Mouse (Mus musculus) embryonic fibroblast, embryonic 13.5 days (primary cell): ENCODE results near the gene Igfn1. TPM values are rescaled to one million over a fixed set of nuclear protein-coding genes. Genes with fewer than 3 reads are reported as not detected.

Experiments used
- H3K27ac ChIP-seq: 2 replicates; pipeline ENCODE4 v1.5.1; 2012; ENCODE audit warnings: low read length, control low read depth, inconsistent platforms; ENCODE audit not compliant: insufficient read depth
- H3K4me1 ChIP-seq: 2 replicates; pipeline ENCODE4 v1.6.1; 2011; ENCODE audit warnings: low read length; ENCODE audit not compliant: control insufficient read depth, insufficient read depth
- H3K4me3 ChIP-seq: 2 replicates; pipeline ENCODE4 v1.5.1; 2011; ENCODE audit warnings: mild to moderate bottlenecking, control low read depth, low read length; ENCODE audit not compliant: insufficient read depth
- CTCF ChIP-seq: IDR thresholded peaks from 2 replicates; pipeline ENCODE4 v1.5.1; 2011; ENCODE audit warnings: mild to moderate bottlenecking, control low read depth, low read length, moderate library complexity, borderline replicate concordance; ENCODE audit not compliant: insufficient read depth
- POLR2A ChIP-seq: IDR thresholded peaks from 2 replicates; pipeline ENCODE4 v1.6.1; 2011; ENCODE audit warnings: low read depth, mild to moderate bottlenecking, control low read depth, low read length, moderate library complexity
- polyA plus RNA-seq: library from polyadenylated mRNA; stranded (reverse); fragments of >200 nt; gene quantifications from 2 replicates; pipeline ENCODE4 v1.2.4, GENCODE M21; 2011; ENCODE audit warnings: low read depth; ENCODE audit not compliant: missing spikeins, insufficient read length

The Igfn1 gene
- polyA plus RNA-seq, 1 experiment = not detected

DNA sequence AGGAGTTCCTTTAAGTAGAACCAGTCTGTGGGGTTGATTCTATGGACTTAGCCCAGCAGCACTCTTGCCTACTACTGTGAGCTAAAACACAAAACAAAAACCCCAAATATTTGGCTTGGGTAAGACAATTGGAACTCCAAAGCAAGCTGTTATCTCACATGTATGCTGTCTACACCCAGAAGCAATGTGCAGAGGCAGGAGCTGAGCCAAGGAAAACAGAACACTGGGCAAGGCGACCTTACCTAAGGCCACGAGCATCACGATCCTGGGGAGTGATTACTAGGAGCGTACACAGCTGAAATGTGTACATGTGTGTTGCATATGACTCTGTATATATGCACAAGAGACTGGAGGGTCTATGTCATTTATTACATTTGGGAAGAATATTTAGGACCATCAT, 7.4 kb upstream of the Igfn1 start:
- TF ChIP-seq CTCF = no peak
- TF ChIP-seq POLR2A = no peak
- Histone ChIP-seq H3K4me1 (0 out of 2 replicates have a peak, but pooled peaks cover 3% of the 10 kb centered on the region), H3K27ac (no peak overlapping the region), H3K4me3 (no peak overlapping the region)

DNA sequence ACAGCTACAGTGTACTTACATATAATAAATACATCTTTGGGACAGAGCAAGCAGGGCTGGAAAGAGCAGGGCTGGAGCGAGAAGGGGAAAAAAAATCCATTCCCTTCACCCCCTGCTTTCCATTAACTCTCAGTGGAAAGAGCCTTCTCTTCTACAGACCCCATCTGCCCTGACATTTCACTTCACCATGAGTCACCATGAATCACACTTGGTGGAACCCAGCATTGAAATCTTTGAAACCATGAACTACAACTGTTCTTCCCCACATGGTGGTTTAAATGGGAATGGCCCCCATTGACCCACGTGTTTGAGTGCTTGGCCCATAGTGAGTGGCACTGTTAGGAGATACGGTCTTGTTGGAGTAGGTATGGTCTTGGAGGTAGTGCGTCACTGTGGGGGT, 4.1 kb upstream of the Igfn1 start:
- no peak for TF ChIP-seq POLR2A
- no peak for TF ChIP-seq CTCF

DNA sequence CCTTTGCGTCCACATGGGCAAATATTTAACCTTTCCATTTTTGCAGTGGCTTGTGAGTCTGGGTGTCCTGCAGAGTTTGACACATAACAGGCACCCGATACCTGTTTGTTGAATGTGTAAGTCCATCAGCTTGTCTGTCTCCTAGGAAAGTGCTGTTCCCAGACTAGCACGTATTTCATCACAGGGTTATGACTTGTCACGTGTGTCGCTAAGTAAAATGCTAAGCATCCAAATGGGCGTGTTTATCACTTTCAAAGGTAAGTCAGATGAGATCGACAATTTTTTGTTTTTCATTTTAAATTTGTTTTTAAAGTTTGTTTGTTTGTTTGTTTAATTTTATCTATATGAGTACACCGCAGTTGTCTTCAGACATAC, 2.0 kb upstream of the Igfn1 start:
- peak overlapping the region; percentile 19; the same call in 1 of the 2 replicates for H3K4me3 ChIP-seq
- H3K4me1 ChIP-seq = 0 out of 2 replicates have a peak, but pooled peaks cover 5% of the 10 kb centered on the region
- TF ChIP-seq POLR2A = no peak
- no peak for TF ChIP-seq CTCF
- H3K27ac ChIP-seq = no peak overlapping the region

More for the DNA sequence above, 4.1 kb upstream of the Igfn1 start:
- Histone ChIP-seq H3K4me1 (0 out of 2 replicates have a peak, but pooled peaks cover 5% of the 10 kb centered on the region), H3K4me3 (no peak overlapping the region), H3K27ac (no peak overlapping the region)

DNA sequence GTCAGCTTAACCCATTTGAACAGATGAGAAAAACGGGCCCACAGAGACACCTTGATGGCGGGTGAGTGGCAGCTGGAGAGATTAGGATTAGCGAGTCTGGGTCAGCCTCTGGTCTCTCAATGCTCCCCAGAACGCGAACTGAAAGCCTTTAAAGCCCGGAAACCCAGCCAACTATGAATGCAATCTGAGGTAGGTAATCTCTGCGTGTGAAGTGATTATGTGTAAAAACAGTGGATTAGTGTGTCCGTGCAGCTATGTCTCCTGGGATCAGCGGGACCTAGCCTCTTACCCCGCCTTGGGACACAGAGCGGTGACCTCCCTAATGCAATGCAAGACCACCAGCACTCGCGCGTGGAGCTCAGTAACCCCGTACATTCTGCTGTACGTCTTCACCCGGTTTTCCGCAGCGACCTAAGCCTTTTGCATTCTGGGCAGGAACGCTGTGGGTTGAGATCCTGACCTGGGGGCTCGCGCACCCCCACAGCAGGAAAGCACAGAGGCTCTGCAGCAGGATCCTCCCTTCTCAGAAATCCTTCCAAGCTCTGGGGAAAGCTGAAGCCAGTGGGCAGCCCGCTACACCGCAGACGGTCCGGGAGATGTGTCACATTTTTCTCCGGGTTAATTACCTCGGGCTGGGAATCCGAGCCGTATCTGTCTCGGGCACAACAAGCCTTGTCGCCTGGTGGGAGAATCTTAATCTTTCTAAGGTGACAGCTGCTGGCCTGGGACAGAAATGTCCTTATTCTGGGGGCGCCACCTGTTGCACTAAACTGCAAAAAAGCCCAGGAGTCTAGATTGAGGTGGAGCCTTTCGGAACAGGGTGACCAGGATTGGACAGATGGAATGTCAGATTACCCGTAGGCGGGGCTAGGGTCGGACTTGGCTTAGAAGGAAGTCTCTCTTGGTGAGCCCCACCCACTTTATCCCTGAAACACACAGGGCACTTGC, 1.3 kb upstream of the Igfn1 start, which contains the start of gene Tmem9:
TSS of gene Tmem9 (plus strand) at position 940 of the 948 bp plus-strand sequence.
- TF ChIP-seq CTCF (no peak), POLR2A (no peak)
- H3K4me1 ChIP-seq = 0 out of 2 replicates have a peak, but pooled peaks cover 5% of the 10 kb centered on the region
- H3K27ac ChIP-seq = no peak within 1 kb of the TSS
- H3K4me3 ChIP-seq = peak within 1 kb of the TSS; percentile 71

DNA sequence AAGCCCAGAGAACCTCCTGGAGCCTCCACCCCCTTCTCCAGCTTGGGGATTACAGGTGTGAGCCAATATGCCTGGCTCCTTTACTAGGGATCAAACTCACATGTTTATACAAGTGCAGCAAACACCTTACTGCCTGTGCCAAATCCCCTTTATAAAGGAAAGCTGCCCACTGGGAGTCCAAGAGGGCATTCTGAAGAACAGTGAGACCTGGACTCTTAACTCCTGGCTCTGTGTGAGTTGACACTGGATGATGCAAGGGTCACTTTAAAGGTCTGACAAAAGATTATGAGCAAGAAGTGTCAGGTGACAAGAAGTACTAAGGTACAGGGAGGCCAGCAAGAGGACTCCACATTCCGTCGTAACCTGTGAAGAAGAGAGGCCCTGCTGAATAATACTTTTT, 4.7 kb downstream of the Igfn1 start:
- no peaks in the 10 kb centered on the region for H3K4me1 ChIP-seq
- no peak overlapping the region for H3K4me3 ChIP-seq
- H3K27ac ChIP-seq = no peak overlapping the region
- TF ChIP-seq CTCF = no peak
- no peak for TF ChIP-seq POLR2A

DNA sequence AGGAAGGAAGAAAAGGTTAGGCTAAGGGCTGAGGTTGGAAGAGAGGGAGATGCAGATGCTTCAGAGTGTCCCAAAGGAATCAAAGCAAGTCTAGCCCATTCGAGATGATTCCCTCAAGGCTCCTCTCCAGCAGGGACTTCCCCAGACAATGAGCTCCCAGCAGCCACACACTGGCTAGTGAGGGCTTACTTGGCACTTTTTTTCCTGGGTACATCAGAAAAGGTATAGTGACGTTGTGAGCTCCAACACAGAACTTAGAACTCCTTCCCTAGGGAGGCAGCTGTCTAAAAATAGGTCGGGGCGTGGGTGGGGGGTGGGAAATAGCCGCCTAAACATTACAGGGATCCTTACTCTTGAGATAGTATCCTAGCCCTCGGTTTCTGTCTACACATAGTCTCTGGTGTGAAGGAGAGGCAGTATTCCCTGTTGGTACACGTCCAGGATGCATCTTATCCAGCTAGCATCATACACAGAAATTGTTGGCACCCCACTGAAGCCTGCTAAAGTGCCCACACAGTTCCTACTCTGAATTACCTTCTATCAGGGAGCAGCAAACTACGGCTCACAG, 6.3 kb downstream of the Igfn1 start:
- no peak overlapping the region for H3K27ac ChIP-seq

DNA sequence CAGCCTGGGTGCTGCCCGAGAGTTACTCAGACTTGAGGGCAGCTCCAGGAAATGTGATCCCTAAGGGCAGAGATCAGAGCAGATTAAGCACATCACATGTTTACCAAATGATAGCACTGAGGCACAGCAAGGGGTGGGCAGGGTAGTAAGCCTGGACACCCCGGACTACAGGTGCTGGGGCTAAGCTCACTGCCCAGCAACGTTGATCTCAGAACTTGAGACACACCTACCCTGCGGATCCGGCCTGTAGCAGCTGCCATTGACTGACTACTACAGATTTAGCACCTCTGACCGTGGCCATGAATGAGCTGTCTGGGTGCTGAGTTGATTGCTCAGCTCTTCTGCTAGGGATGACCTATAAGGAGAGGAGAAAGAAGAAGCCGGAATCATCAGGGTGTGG, 8.6 kb downstream of the Igfn1 start:
- Histone ChIP-seq H3K4me1 (no peaks in the 10 kb centered on the region), H3K27ac (no peak overlapping the region), H3K4me3 (no peak overlapping the region)
- TF ChIP-seq POLR2A (no peak), CTCF (no peak)

More for the DNA sequence above, 6.3 kb downstream of the Igfn1 start:
- Histone ChIP-seq H3K4me3 (no peak overlapping the region), H3K4me1 (no peaks in the 10 kb centered on the region)
- TF ChIP-seq POLR2A (no peak), CTCF (no peak)

DNA sequence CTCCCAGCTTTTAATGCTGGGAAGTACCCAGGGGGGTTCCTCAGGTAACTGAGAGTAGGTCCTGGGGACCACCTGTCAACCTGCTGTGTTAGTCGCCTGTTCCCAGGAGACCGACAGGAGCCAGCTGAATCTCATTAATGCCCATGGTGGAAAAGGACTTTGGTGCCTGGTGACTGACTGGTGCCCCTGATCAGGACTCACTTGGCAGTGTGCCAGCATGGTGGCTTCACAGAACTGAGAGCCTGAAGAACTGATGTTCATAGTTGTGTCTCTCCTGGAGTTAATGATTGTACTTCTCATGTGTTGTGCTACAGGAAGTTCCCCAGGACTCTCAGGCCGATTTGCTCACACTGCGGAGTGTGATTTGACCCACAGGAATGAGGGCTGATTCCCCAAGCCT, 12.7 kb downstream of the Igfn1 start:
- no peak for TF ChIP-seq CTCF
- Histone ChIP-seq H3K4me1 (no peaks in the 10 kb centered on the region), H3K4me3 (no peak overlapping the region), H3K27ac (no peak overlapping the region)

DNA sequence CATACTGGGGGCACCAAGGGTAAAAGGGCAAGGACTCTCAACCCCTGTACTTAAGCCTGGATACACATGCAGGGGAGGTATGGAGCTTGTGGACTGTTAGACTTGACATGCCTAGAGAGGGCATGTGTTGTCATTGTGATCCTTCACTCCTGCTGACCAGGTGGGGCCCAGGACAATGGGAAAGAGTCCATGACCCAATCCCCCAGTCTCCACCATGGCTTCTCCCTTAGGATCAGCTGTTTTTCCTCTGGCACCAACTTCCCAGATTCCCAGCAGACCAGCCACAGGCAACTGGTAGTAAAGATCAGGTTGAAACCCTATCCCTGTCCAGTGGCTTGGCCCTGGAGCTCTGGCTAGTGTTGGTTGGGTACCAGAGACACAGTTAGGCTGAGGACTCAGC, 16.3 kb downstream of the Igfn1 start:
- Histone ChIP-seq H3K4me3 (no peak overlapping the region), H3K4me1 (no peaks in the 10 kb centered on the region), H3K27ac (no peak overlapping the region)
- TF ChIP-seq CTCF (no peak), POLR2A (no peak)

DNA sequence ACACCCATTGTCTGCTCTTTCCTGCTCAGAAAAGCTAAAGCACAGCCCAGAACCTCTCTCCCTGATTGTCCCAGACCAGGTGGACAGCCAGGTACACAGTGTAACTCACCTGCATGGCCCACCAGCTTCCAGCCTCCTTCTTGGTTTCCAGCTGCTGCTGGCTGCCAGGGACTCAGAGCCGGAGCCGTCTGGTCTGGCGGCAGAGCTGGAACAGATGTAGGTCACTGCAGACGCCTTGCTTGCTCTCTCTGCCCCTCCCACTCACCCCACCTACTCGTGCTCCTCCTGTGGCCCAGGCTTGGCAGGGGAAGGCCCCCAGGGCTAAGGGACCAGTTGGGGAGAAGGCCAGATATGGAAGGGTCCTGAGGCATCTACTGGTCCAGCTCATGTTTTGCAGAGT, 22.0 kb downstream of the Igfn1 start:
- H3K4me3 ChIP-seq = no peak overlapping the region
- H3K27ac ChIP-seq = no peak overlapping the region
- no peaks in the 10 kb centered on the region for H3K4me1 ChIP-seq
- no peak for TF ChIP-seq CTCF
- TF ChIP-seq POLR2A = no peak
